Mouse (Mus musculus) gastrocnemius, adult 8-10 months (tissue): ENCODE measurements at regions not wholly inside any gene's neighbourhood (a gene's known extent, or its start where the extent isn't known, plus 50 kb on each side); places are given as distances from the start of the nearest gene placed in this dataset.

Source experiments
- DNase-seq, 2 experiments: peaks; one replicate each; pipeline ENCODE4 v3.0.0; 2022; ENCODE audit warnings: low spot score in 2 of 2

DNA sequence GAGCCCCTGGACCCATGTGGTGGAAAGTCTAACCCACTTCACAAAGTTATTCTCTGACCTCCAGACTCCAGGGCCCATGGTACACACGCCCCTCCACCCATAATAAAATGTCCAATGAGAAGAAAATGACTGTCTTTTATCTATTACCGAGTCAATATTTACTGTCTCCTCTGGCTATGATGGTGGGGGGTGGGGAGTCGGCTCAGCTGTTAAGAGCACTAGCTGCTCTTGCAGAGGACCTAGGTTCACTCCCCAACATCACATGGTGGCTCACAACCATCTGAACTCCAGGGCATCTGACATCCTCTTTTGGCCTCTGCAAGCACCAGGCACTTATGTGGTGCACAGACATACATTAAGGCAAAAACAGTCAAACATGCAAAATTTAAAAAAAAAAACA, 93.8 kb upstream of the Tmem189 start:
- DNase-seq: no peak

- DNase-seq: no peak
Observed at GRCm38 (mm10) chr2:167782231-167782999, 92.8 kb upstream of the Tmem189 start.

DNA sequence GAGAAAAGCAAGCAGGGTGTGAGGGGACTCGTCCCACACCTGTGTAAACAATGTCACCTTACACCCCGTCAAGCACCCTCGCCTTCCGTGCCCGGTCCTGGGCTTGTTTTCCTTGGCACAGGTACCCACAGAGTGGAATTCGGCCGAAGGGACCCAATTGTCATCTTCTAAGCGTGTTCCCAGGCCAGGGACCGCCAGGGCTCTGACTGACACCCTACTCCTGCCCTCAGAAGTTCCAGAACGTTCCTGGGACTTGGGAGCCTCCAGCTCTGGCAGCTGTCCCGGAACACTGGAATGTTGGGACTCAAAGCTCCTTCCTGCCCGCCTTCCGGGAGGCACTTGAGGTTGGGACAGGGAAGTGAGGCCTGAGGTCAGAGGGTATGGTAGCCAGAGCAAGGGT, 91.9 kb upstream of the Tmem189 start:
- DNase-seq: no peak

GRCm38 (mm10) chr2:167778691-167779090, 89.1 kb upstream of the Tmem189 start:
- no peak for DNase-seq

DNA sequence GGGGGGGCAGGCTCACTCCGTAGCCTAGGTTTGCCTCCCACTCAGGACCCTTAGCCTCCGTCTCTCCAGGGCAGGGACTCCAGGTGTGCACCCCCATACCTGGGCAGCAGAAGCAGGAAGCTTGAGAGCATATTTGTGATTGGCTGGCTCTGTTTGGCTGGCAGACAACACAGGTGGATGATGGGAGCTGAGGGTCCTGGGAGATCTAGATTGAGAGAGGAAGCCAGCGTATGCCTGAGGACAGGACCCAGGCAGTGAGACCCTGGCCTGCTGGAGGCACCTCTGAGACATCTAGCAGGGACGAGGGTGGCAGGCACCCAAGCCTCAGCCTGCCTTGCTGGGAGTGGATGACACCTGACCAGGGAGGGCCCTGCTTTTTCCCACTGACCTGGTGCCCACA, 88.6 kb upstream of the Tmem189 start:
- no peak for DNase-seq

GRCm38 (mm10) chr2:167777331-167778085, 87.9 kb upstream of the Tmem189 start:
- peak; percentile 80 for DNase-seq

- DNase-seq: no peak
Observed at GRCm38 (mm10) chr2:167776251-167777168, 86.9 kb upstream of the Tmem189 start.

- DNase-seq: peak; percentile 56 to 59
Observed at GRCm38 (mm10) chr2:167775218-167775915, 85.7 kb upstream of the Tmem189 start.

GRCm38 (mm10) chr2:167774806-167775179, 85.2 kb upstream of the Tmem189 start:
- peak in 1 of 2 experiments; percentile 42 for DNase-seq

DNA sequence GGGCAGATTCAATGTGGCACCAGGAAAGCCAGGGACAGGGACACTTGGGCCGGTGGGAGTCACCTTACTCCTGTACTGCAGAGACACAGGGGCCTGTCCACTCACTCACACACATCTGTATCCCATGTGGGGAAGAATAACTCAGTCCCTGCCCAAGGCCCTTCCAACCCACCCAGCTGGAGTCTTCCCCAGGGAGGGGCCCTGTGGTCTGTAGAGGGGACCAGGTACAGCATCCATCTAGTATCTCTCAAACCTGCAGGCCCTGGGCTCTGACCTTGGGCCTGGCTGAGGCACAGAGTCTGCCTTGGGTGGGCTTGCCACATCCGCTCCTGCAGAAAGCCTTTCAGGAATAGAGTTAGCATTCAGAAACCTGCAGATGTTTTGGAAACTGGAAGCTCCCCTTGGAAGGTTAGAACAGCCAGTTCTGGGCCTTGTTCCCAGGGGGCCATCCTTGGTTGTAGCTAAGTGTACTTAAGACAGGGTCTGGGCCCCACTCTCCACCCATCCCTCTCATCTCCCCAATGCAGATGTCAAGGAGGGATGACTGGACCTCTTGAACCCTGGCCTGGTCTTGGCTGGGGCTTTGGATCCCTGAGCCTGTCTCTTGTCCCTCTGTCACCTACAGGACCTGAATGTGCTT, 84.7 kb upstream of the Tmem189 start:
- peak in 1 of 2 experiments; percentile 59 for DNase-seq

DNA sequence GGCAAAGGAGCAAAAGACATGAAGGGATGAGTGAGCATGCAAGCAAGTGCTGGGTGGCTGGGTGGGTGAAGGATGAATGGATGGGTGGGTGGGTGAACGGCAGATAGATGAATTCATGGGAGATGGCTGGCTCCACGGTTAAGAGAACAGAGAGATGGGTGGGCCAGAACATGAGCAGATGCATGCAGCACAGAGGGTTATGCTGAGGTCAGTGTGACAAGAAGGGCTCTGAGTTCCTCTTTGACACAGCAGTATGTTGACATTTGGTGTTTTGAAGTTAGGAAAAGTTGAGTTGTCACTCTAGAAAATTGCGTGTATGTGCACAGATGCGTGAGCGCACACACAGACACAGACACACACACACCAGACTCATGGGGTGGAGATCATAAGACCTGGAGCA, 83.2 kb upstream of the Tmem189 start:
- no peak for DNase-seq

- DNase-seq: no peak
Observed at GRCm38 (mm10) chr2:167767962-167768361, 78.3 kb upstream of the Tmem189 start.

DNA sequence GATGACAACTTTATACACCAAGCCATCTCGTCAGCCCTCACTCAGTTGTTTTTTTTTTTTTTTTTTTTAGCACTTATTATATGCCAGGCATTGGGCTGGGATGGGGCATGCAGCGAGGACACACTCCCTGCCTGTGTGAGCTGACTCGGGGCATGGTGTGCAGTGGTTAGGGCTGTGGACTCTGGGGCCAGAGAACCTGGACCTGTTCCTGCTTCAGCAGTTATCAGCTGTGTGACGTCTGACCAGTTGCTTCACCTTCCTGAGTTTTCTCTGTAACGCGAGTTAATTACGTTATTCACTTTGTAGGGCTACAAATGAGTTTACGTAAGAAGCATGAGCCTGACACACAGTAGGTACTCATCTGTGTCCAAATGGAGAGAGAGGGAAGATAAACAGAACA, 77.7 kb upstream of the Tmem189 start:
- no peak for DNase-seq

- no peak for DNase-seq
Observed at GRCm38 (mm10) chr2:167765811-167766210, 76.2 kb upstream of the Tmem189 start.

GRCm38 (mm10) chr2:167765072-167765800, 75.6 kb upstream of the Tmem189 start:
- peak; percentile 97 to 99 for DNase-seq

DNA sequence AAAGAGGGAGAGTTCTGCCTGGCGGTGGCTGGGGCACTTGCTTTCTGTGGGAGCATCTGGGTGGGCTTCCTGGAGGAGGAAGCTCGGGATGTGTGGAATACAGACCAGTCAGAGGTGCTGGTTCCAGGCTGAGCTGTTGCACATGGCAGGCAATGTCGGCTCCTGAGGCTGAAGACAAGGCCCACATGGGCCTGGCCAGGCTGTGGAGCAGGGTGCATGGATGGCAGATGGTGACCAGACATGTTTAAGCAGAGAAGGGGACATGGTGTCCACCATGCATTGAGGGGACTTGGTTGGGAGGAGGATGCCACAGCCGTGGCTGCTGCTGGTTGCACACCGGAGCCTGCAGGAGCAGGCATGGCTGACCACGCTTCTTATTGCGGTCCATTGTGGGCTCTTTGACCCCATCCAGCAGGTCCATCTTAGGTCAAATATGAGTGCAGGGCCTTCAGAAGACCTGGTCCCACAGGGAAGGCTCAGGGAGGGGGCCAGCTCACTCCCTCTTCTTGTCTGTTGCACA, 74.3 kb upstream of the Tmem189 start:
- no peak for DNase-seq

DNA sequence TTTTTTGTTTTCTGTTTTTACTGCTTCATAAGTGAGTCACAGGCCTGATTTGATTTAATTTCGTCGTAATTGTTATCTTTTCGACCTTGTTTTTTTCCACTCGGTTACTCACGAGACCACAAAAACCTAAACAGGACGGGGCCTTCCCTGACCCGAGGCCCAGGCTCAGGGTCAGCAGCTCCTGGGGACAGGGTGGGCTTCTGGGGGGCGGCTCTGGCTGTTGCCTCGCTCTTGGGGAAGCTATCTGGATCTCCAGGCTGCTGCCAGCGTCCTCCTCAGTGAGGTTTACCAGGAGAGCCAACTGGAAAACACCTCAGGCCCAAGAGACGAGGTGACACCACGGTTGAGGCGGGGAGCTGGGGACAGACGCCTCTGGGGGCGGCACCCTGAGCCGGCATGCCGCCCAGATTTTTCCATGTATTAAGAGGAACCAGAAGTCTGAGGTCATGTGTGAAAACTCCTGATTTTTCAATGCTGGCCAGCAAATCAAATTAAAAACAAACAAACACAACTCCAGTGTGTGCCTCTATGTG, 71.8 kb upstream of the Tmem189 start:
- no peak for DNase-seq

GRCm38 (mm10) chr2:167760681-167761403, 71.2 kb upstream of the Tmem189 start:
- DNase-seq: peak; percentile 65 to 76
